Mouse (Mus musculus) gastrocnemius, postnatal 14 days (tissue): ENCODE results near the gene Cotl1. TPM values are rescaled to one million over a fixed set of nuclear protein-coding genes. Genes with fewer than 3 reads are reported as not detected.

ENCODE experiments used
- DNase-seq: peaks from one replicate; pipeline ENCODE4 v3.0.0; 2021; ENCODE audit warnings: mixed read lengths
- intact Hi-C: fragments of 180-260 bp; cut with DNase I; formaldehyde crosslinking; loops from one replicate; pipeline ENCODE4 v1.15.1; 2025; ENCODE audit warnings: low total_unique reads
- total RNA-seq, 2 experiments: library from RNA; stranded (reverse); gene quantifications; 2 replicates each; pipeline ENCODE4 v1.2.3; 2021

The Cotl1 gene
- total RNA-seq, 2 experiments from 2014 or later = 18.3 to 24.5 TPM

- intact Hi-C loops = loop anchor here (5.0 kb wide), 1 partner anchor 39 kb away; no protein-coding TSS in a partner anchor
- peak; percentile 61 for DNase-seq
Observed at GRCm38 (mm10) chr8:119798170-119798964, 42.0 kb downstream of the Cotl1 start.

- intact Hi-C loops = loop anchor here (5.0 kb wide), 1 partner anchor 42 kb away; no protein-coding TSS in a partner anchor
Observed at GRCm38 (mm10) chr8:119795651-119796050, 44.7 kb downstream of the Cotl1 start.

GRCm38 (mm10) chr8:119794689-119795088 is 45.7 kb downstream of the Cotl1 start:
- intact Hi-C loops = loop anchor here (5.0 kb wide), 1 partner anchor 43 kb away; no protein-coding TSS in a partner anchor
- no peak for DNase-seq

More at GRCm38 (mm10) chr8:119795651-119796050, 44.7 kb downstream of the Cotl1 start:
- no peak for DNase-seq

- DNase-seq = peak; percentile 52
- intact Hi-C loops = no loop called here
Observed at GRCm38 (mm10) chr8:119791804-119792704, 48.3 kb downstream of the Cotl1 start.

GRCm38 (mm10) chr8:119789581-119789980 is 50.8 kb downstream of the Cotl1 start:
- no peak for DNase-seq
- intact Hi-C loops = loop anchor here (10.0 kb wide), 1 partner anchor 295 kb away; no protein-coding TSS in a partner anchor

GRCm38 (mm10) chr8:119788607-119789381 is 51.5 kb downstream of the Cotl1 start:
- intact Hi-C loops = loop anchor here (10.0 kb wide), 1 partner anchor 296 kb away; no protein-coding TSS in a partner anchor
- no peak for DNase-seq

GRCm38 (mm10) chr8:119787341-119787740 is 53.0 kb downstream of the Cotl1 start:
- intact Hi-C loops = loop anchor here (10.0 kb wide), 1 partner anchor 297 kb away; no protein-coding TSS in a partner anchor
- no peak for DNase-seq

GRCm38 (mm10) chr8:119786871-119787270 is 53.5 kb downstream of the Cotl1 start:
- no peak for DNase-seq
- intact Hi-C loops = loop anchor here (10.0 kb wide), 1 partner anchor 298 kb away; no protein-coding TSS in a partner anchor

GRCm38 (mm10) chr8:119785764-119786405 is 54.5 kb downstream of the Cotl1 start:
- DNase-seq = no peak
- intact Hi-C loops = loop anchor here (10.0 kb wide), 1 partner anchor 299 kb away; no protein-coding TSS in a partner anchor

- intact Hi-C loops = loop anchor here (5.0 to 10.0 kb wide), 2 partner anchors 143 to 300 kb away; no protein-coding TSS in a partner anchor
- DNase-seq = no peak
Observed at GRCm38 (mm10) chr8:119784676-119785075, 55.7 kb downstream of the Cotl1 start.

- DNase-seq = no peak
- intact Hi-C loops = loop anchor here (5.0 to 10.0 kb wide), 2 partner anchors 143 to 301 kb away; no protein-coding TSS in a partner anchor
Observed at GRCm38 (mm10) chr8:119784141-119784574, 56.2 kb downstream of the Cotl1 start.

GRCm38 (mm10) chr8:119783579-119783978 is 56.8 kb downstream of the Cotl1 start:
- DNase-seq = no peak
- intact Hi-C loops = loop anchor here (2.0 to 10.0 kb wide), 3 partner anchors 63 to 301 kb away; no protein-coding TSS in a partner anchor

- intact Hi-C loops = loop anchor here (2.0 to 10.0 kb wide), 3 partner anchors 64 to 302 kb away; no protein-coding TSS in a partner anchor
- peak; percentile 81 for DNase-seq
Observed at GRCm38 (mm10) chr8:119782715-119783114, 57.6 kb downstream of the Cotl1 start.

GRCm38 (mm10) chr8:119781086-119781840 is 59.1 kb downstream of the Cotl1 start:
- intact Hi-C loops = loop anchor here (5.0 to 10.0 kb wide), 2 partner anchors 146 to 304 kb away; no protein-coding TSS in a partner anchor
- no peak for DNase-seq

GRCm38 (mm10) chr8:119780402-119781049 is 59.8 kb downstream of the Cotl1 start:
- DNase-seq = no peak
- intact Hi-C loops = loop anchor here (5.0 to 10.0 kb wide), 2 partner anchors 147 to 304 kb away; no protein-coding TSS in a partner anchor

- peak; percentile 77 for DNase-seq
- intact Hi-C loops = loop anchor here (2.0 kb wide), 1 partner anchor 92 kb away; no protein-coding TSS in a partner anchor
Observed at GRCm38 (mm10) chr8:119779013-119779737, 61.2 kb downstream of the Cotl1 start.
